Mouse (Mus musculus) heart, embryonic 13.5 days (tissue): Measurements from ENCODE around the gene Sptbn1. TPM values are rescaled to one million over a fixed set of nuclear protein-coding genes. Genes with fewer than 3 reads are reported as not detected.

Experiments used
- ATAC-seq: fragments of 200-750 bp; cut with Nextera tagmentation; 2 replicates; pipeline ENCODE4 v1.8.0; 2017; ENCODE audit warnings: moderate TSS enrichment; ENCODE audit not compliant: insufficient number of reproducible peaks, low FRiP score, low TSS enrichment; ENCODE audit errors: extremely low read depth
- H3K27ac ChIP-seq: fragments of 300-500 bp; sonication (generic); replicated peaks from 2 replicates; pipeline ENCODE4 v1.5.1; 2015; ENCODE audit warnings: moderate library complexity, mild to moderate bottlenecking, inconsistent platforms
- H3K27me3 ChIP-seq: fragments of 300-500 bp; sonication (generic); replicated peaks from 2 replicates; pipeline ENCODE4 v1.6.1; 2015; ENCODE audit warnings: mild to moderate bottlenecking, inconsistent platforms
- H3K36me3 ChIP-seq: fragments of 300-500 bp; sonication (generic); 2 replicates; pipeline ENCODE4 v1.6.1; 2015; ENCODE audit warnings: mild to moderate bottlenecking, inconsistent platforms
- H3K4me1 ChIP-seq: fragments of 300-500 bp; sonication (generic); 2 replicates; pipeline ENCODE4 v1.6.1; 2015; ENCODE audit warnings: inconsistent platforms
- H3K4me2 ChIP-seq: fragments of 300-500 bp; sonication (generic); 2 replicates; pipeline ENCODE4 v1.6.1; 2015; ENCODE audit warnings: inconsistent platforms, mild to moderate bottlenecking, moderate library complexity
- H3K4me3 ChIP-seq: fragments of 300-500 bp; sonication (generic); 2 replicates; pipeline ENCODE4 v1.5.1; 2015; ENCODE audit warnings: moderate library complexity, mild to moderate bottlenecking, inconsistent platforms
- H3K9ac ChIP-seq: fragments of 300-500 bp; sonication (generic); 2 replicates; pipeline ENCODE4 v1.6.1; 2015; ENCODE audit warnings: inconsistent platforms, mild to moderate bottlenecking, moderate library complexity
- H3K9me3 ChIP-seq: fragments of 300-500 bp; sonication (generic); 2 replicates; pipeline ENCODE4 v1.6.1; 2016; ENCODE audit warnings: inconsistent platforms
- WGBS: fragments of 180-500 bp; shearing (Covaris S2); methylation state at CpG from one replicate; pipeline ENCODE4 v1.1.7; 2015; ENCODE audit warnings: mixed read lengths; 5-methylcytosine and 5-hydroxymethylcytosine counted together
- polyA plus RNA-seq: library from polyadenylated mRNA; unstranded; fragments of >200 nt; fragmentation: Nextera tagmentation; extraction: Ambion mirVana; gene quantifications from 2 replicates; pipeline ENCODE4 v1.2.1, GENCODE M21; 2015

The Sptbn1 gene
- 145 and 155 TPM in 2 replicates for polyA plus RNA-seq

GRCm38 (mm10) chr11:30267892-30268647 is at the start of gene Sptbn1:
Sptbn1 (minus strand) TSS chr11:30268175.
- peak; percentile 88 for ATAC-seq
- Histone ChIP-seq H3K4me3 (peak within 1 kb of the TSS; percentile 100), H3K4me1 (peaks cover 40% of the 10 kb centered on the region), H3K27ac (peak within 1 kb of the TSS; percentile 98), H3K9ac (peak within 1 kb of the TSS; percentile 100), H3K4me2 (peak within 1 kb of the TSS; percentile 86), H3K36me3 (no peaks in the 10 kb centered on the region), H3K27me3 (no peaks in the 10 kb centered on the region), H3K9me3 (no peaks in the 10 kb centered on the region)
- under 1% methylated on average over 46 of the region's 81 CpGs for WGBS

GRCm38 (mm10) chr11:30294279-30294678 is 26.3 kb upstream of the Sptbn1 start:
- H3K4me3 ChIP-seq: no peak overlapping the region
- H3K36me3 ChIP-seq: no peaks in the 10 kb centered on the region
- H3K4me2 ChIP-seq: no peak overlapping the region
- no peaks in the 10 kb centered on the region for H3K9me3 ChIP-seq
- H3K4me1 ChIP-seq: peaks cover 36% of the 10 kb centered on the region
- no peak overlapping the region for H3K9ac ChIP-seq
- H3K27me3 ChIP-seq: no peaks in the 10 kb centered on the region
- H3K27ac ChIP-seq: no peak overlapping the region
- ATAC-seq: no peak

DNA sequence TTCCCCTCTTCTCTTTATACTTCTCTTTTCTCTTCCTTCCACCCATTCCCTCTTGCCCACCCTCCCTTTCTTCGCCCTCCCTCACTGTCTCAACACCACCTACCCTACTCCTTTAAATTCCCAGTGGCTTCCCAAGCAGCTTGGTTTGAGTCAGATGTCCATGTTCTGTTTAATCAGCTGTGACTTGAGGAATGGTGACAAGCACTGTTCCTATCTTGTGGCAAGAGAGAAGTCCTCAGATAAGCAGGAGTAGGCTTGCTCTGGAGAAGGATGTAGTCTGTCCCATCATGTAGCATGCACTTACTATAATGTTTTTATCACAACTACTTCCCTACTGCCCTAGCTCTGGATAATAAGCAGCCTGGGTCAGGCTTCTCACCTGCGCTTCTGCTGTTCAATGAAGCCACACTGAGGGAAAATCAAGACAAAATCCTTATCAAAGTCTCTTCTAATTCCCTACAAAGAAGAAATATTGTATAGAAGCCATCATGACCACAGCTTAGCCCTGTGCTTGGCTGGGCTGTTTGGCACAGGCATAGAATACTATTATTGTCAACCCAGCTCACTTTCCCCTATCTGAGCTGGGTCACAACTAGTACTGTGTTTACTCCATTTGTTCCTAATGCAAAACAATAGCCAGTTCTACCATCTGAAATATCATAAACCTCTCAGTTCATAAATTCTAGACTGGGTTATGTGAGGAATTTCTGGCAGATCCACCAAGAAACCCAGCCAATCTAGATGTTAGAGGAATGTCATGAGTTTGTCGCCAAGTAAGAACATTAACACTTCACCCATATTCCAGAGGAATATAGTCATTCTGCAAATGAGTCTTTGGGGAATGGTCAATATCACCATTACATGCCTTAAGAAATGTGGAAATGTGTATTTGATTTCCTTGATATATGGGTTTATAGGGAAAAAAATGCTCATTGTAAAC is 24.5 kb upstream of the Sptbn1 start:
- H3K27ac ChIP-seq: peak overlapping the region; percentile 84
- H3K36me3 ChIP-seq: no peaks in the 10 kb centered on the region
- peaks cover 44% of the 10 kb centered on the region for H3K4me1 ChIP-seq
- H3K9ac ChIP-seq: 0 out of 2 replicates have a peak overlapping the region, but pooled peaks have one; percentile 6
- H3K9me3 ChIP-seq: no peaks in the 10 kb centered on the region
- no peak for ATAC-seq
- H3K4me3 ChIP-seq: no peak overlapping the region
- no peak overlapping the region for H3K4me2 ChIP-seq
- no peaks in the 10 kb centered on the region for H3K27me3 ChIP-seq
- 65% methylated on average over 3 of the region's 3 CpGs for WGBS

- peak overlapping the region; percentile 84 for H3K27ac ChIP-seq
- peaks cover 44% of the 10 kb centered on the region for H3K4me1 ChIP-seq
- H3K4me3 ChIP-seq: no peak overlapping the region
- H3K27me3 ChIP-seq: no peaks in the 10 kb centered on the region
- WGBS: 33% methylated on average over 8 of the region's 8 CpGs
- H3K36me3 ChIP-seq: no peaks in the 10 kb centered on the region
- peak; percentile 66; the same call in 1 of the 2 replicates for ATAC-seq
- H3K9ac ChIP-seq: 0 out of 2 replicates have a peak overlapping the region, but pooled peaks have one; percentile 10
- no peaks in the 10 kb centered on the region for H3K9me3 ChIP-seq
- H3K4me2 ChIP-seq: peak overlapping the region; percentile 22; the same call in 1 of the 2 replicates
These were observed 23.2 kb upstream of the Sptbn1 start for GRCm38 (mm10) chr11:30291155-30291554.

- Histone ChIP-seq H3K9ac (no peak overlapping the region), H3K4me2 (no peak overlapping the region), H3K36me3 (no peaks in the 10 kb centered on the region), H3K27me3 (no peaks in the 10 kb centered on the region), H3K27ac (0 out of 2 replicates have a peak overlapping the region, but pooled peaks have one; percentile 12), H3K4me1 (peaks cover 44% of the 10 kb centered on the region), H3K4me3 (no peak overlapping the region), H3K9me3 (no peaks in the 10 kb centered on the region)
- 42% methylated on average over 7 of the region's 7 CpGs for WGBS
- no peak for ATAC-seq
These were observed 21.8 kb upstream of the Sptbn1 start for GRCm38 (mm10) chr11:30289470-30290431.

- ATAC-seq: no peak
- WGBS: 78% methylated on average over 2 of the region's 2 CpGs
- Histone ChIP-seq H3K36me3 (no peaks in the 10 kb centered on the region), H3K4me1 (peaks cover 44% of the 10 kb centered on the region), H3K4me2 (no peak overlapping the region), H3K9me3 (no peaks in the 10 kb centered on the region), H3K27ac (no peak overlapping the region), H3K9ac (no peak overlapping the region), H3K4me3 (no peak overlapping the region), H3K27me3 (no peaks in the 10 kb centered on the region)
These were observed 20.1 kb upstream of the Sptbn1 start for GRCm38 (mm10) chr11:30288075-30288474.

- Histone ChIP-seq H3K27me3 (no peaks in the 10 kb centered on the region), H3K36me3 (no peaks in the 10 kb centered on the region), H3K9me3 (no peaks in the 10 kb centered on the region), H3K4me3 (no peak overlapping the region), H3K9ac (no peak overlapping the region), H3K27ac (no peak overlapping the region), H3K4me1 (peaks cover 6% of the 10 kb centered on the region), H3K4me2 (no peak overlapping the region)
- WGBS: 31% methylated on average over 2 of the region's 2 CpGs
- no peak for ATAC-seq
These were observed 15.7 kb upstream of the Sptbn1 start for GRCm38 (mm10) chr11:30283710-30284109.

- Histone ChIP-seq H3K9ac (no peak overlapping the region), H3K36me3 (no peaks in the 10 kb centered on the region), H3K9me3 (no peaks in the 10 kb centered on the region), H3K4me3 (no peak overlapping the region), H3K27me3 (no peaks in the 10 kb centered on the region), H3K4me1 (peaks cover 3% of the 10 kb centered on the region; the same call in 1 of the 2 replicates), H3K4me2 (no peak overlapping the region), H3K27ac (no peak overlapping the region)
- no peak for ATAC-seq
- 62% methylated on average over 5 of the region's 5 CpGs for WGBS
These were observed 13.1 kb upstream of the Sptbn1 start for GRCm38 (mm10) chr11:30281096-30281495.

DNA sequence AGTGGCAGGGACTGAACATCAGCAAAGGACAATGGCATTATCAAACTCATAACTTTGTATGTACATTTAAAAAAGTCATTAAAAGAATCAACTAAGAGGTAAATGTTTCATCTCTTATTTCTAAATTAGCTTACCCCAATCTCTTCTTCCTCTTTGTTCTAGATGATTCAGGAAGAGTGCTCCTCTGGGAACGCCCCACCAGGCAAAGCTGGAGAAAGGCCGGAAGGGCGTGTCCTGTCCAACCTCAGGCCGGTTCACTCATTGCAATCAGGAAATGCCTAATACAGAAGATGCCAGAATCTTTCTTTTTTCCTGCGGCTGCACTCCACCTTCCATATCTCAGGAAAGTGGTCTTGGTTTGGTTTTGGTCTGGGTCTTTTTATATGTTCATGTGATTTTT is 11.3 kb upstream of the Sptbn1 start:
- Histone ChIP-seq H3K9ac (no peak overlapping the region), H3K27me3 (no peaks in the 10 kb centered on the region), H3K27ac (no peak overlapping the region), H3K4me3 (no peak overlapping the region), H3K4me2 (no peak overlapping the region), H3K9me3 (no peaks in the 10 kb centered on the region), H3K36me3 (no peaks in the 10 kb centered on the region), H3K4me1 (peaks cover 3% of the 10 kb centered on the region; the same call in 1 of the 2 replicates)
- ATAC-seq: no peak
- 66% methylated on average over 5 of the region's 5 CpGs for WGBS

GRCm38 (mm10) chr11:30275436-30276031 is 7.6 kb upstream of the Sptbn1 start:
- H3K4me1 ChIP-seq: no peaks in the 10 kb centered on the region
- no peak overlapping the region for H3K9ac ChIP-seq
- 37% methylated on average over 3 of the region's 3 CpGs for WGBS
- H3K36me3 ChIP-seq: no peaks in the 10 kb centered on the region
- no peak overlapping the region for H3K4me2 ChIP-seq
- no peaks in the 10 kb centered on the region for H3K9me3 ChIP-seq
- no peak overlapping the region for H3K4me3 ChIP-seq
- no peak for ATAC-seq
- no peak overlapping the region for H3K27ac ChIP-seq
- H3K27me3 ChIP-seq: no peaks in the 10 kb centered on the region
